ENCODE assay signal across 8 mouse cellular contexts in the genomic region with DNA sequence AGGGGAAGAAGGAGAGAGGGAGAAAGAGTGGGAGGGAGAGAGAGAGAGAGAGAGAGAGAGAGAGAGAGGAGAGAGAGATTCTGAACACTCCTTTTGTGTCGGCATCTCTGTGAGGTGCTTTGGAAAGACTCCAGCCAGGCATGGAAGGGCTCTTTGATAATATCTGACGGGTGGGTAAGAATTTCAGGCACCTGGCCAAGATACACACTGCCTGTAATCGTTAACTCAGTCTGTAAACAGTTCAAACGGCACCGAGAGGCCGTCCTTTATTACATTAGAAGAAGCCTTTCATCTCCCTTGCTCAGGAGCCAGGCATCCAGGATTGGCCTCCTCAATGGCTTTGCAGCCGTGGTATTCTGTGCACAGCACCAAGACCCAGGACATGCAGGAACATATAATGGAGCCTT. TPM values are rescaled to one million over a fixed set of nuclear protein-coding genes. Genes with fewer than 3 reads are reported as not detected.
DNase-seq lines count a peak whose midpoint lies in the region; ATAC-seq lines count a peak whose summit lies in the region.

No protein-coding gene starts in this region.

- no peaks in the 10 kb centered on the region for H3K27me3 ChIP-seq in intestine, embryonic 16.5 days (replicated peaks; ENCODE audit: control insufficient read depth, insufficient read depth, low read length)
- H3K27me3 ChIP-seq in liver, embryonic 15.5 days: no peaks in the 10 kb centered on the region
- no peaks in the 10 kb centered on the region for H3K27me3 ChIP-seq in stomach, embryonic 16.5 days (ENCODE audit: control insufficient read depth, insufficient read depth, low read length)

- no peaks in the 10 kb centered on the region for H3K9me3 ChIP-seq in intestine, embryonic 16.5 days (ENCODE audit: control insufficient read depth, low read length)
- H3K9me3 ChIP-seq in liver, embryonic 15.5 days (replicated peaks): no peaks in the 10 kb centered on the region
- no peaks in the 10 kb centered on the region for H3K9me3 ChIP-seq in stomach, embryonic 16.5 days (replicated peaks; ENCODE audit: control insufficient read depth, low read length)

- H3K36me3 ChIP-seq in intestine, embryonic 16.5 days (ENCODE audit: control insufficient read depth, insufficient read depth, low read length): no peaks in the 10 kb centered on the region
- no peaks in the 10 kb centered on the region for H3K36me3 ChIP-seq in liver, embryonic 15.5 days (replicated peaks)
- no peaks in the 10 kb centered on the region for H3K36me3 ChIP-seq in stomach, embryonic 16.5 days (ENCODE audit: control insufficient read depth, insufficient read depth, low read length)

- H3K27ac ChIP-seq in intestine, embryonic 16.5 days (ENCODE audit: low read length): peak overlapping the region; percentile 64
- H3K27ac ChIP-seq in liver, embryonic 15.5 days (replicated peaks): peak overlapping the region; percentile 46; the same call in 1 of the 2 replicates
- peak overlapping the region; percentile 93 for H3K27ac ChIP-seq in stomach, embryonic 16.5 days (ENCODE audit: low read length)

- peaks cover 30% of the 10 kb centered on the region for H3K4me1 ChIP-seq in intestine, embryonic 16.5 days (ENCODE audit: control insufficient read depth, insufficient read depth, low read length)
- peaks cover 65% of the 10 kb centered on the region for H3K4me1 ChIP-seq in liver, embryonic 15.5 days (replicated peaks)
- peaks cover 23% of the 10 kb centered on the region for H3K4me1 ChIP-seq in stomach, embryonic 16.5 days (ENCODE audit: control insufficient read depth, insufficient read depth, low read length)

- peak; percentile 88 for ATAC-seq in intestine, embryonic 16.5 days
- ATAC-seq in liver, embryonic 15.5 days (ENCODE audit: insufficient read depth): peak; percentile 64
- peak; percentile 87 for ATAC-seq in stomach, embryonic 16.5 days (ENCODE audit: insufficient read depth, low FRiP score)

- WGBS in intestine, embryonic 16.5 days: 5% methylated on average over 7 of the region's 7 CpGs
- 34% methylated on average over 7 of the region's 7 CpGs for WGBS in liver, embryonic 15.5 days (ENCODE audit: insufficient replicate concordance)
- WGBS in stomach, embryonic 16.5 days: 4% methylated on average over 7 of the region's 7 CpGs

- H3K4me2 ChIP-seq in intestine, embryonic 16.5 days (ENCODE audit: low read depth, low read length): peak overlapping the region; percentile 51
- H3K4me2 ChIP-seq in liver, embryonic 15.5 days: peak overlapping the region; percentile 55
- H3K4me2 ChIP-seq in stomach, embryonic 16.5 days (ENCODE audit: low read depth, low read length): peak overlapping the region; percentile 42

- peak; percentile 57 to 80 for DNase-seq in adrenal gland, adult (ENCODE audit: inconsistent age in 2 of 2, low spot score in 1 of 2)
- no peak for DNase-seq in adrenal gland, adult 18-20 months (ENCODE audit: low spot score in 2 of 2)
- DNase-seq in ovary, adult 18-20 months (ENCODE audit: low spot score): peak; percentile 34
- DNase-seq in ovary, postnatal 10 days (ENCODE audit: low spot score): no peak
- DNase-seq in c-Kit-positive CD71-positive TER-119-positive erythroid progenitor cells, embryonic 14.5 days (ENCODE audit: low spot score): no peak

- peak overlapping the region; percentile 6; the same call in 1 of the 2 replicates for H3K9ac ChIP-seq in intestine, embryonic 16.5 days (ENCODE audit: low read depth, low read length)
- no peak overlapping the region for H3K9ac ChIP-seq in liver, embryonic 15.5 days
- peak overlapping the region; percentile 33; the same call in 1 of the 2 replicates for H3K9ac ChIP-seq in stomach, embryonic 16.5 days (ENCODE audit: low read length)

- peak overlapping the region; percentile 11 for H3K4me3 ChIP-seq in intestine, embryonic 16.5 days (ENCODE audit: low read length)
- H3K4me3 ChIP-seq in liver, embryonic 15.5 days (replicated peaks): peak overlapping the region; percentile 29; the same call in 1 of the 2 replicates
- H3K4me3 ChIP-seq in stomach, embryonic 16.5 days (replicated peaks; ENCODE audit: low read length): peak overlapping the region; percentile 7; the same call in 1 of the 2 replicates

RNA-seq across cellular contexts. Expression of a gene that starts 26.9 kb away (rescaled TPM):
- 1 to 10 TPM; 4.7 to 5.1 TPM for total RNA-seq in adrenal gland, adult 18-20 months (2021)
- 11.2 and 12.4 TPM in 2 replicates for polyA plus RNA-seq in intestine, embryonic 16.5 days (2015; fragmentation: Nextera tagmentation; extraction: Ambion mirVana)
- polyA plus RNA-seq in liver, embryonic 15.5 days (2015; fragmentation: Nextera tagmentation; extraction: Ambion mirVana): 5.0 and 5.6 TPM in 2 replicates
- 14.7 and 16.9 TPM in 2 replicates for polyA plus RNA-seq in stomach, embryonic 16.5 days (2015; fragmentation: Nextera tagmentation; extraction: Ambion mirVana)

RNA-seq across cellular contexts. Expression of a gene that starts 47.9 kb away (rescaled TPM):
- 10 to 100 TPM; 65.5 to 72.4 TPM for total RNA-seq in adrenal gland, adult 18-20 months (2021)
- polyA plus RNA-seq in intestine, embryonic 16.5 days (2015; fragmentation: Nextera tagmentation; extraction: Ambion mirVana): 108 and 111 TPM in 2 replicates
- polyA plus RNA-seq in liver, embryonic 15.5 days (2015; fragmentation: Nextera tagmentation; extraction: Ambion mirVana): 177 and 195 TPM in 2 replicates
- polyA plus RNA-seq in stomach, embryonic 16.5 days (2015; fragmentation: Nextera tagmentation; extraction: Ambion mirVana): 116 and 119 TPM in 2 replicates

Comparison
In these comparisons a context has a peak if more than half of its experiments do, and no peak if none do; other contexts are left out.
1. DNase-seq: peak in adrenal gland, adult (2 of 2) and ovary, adult 18-20 months (single experiment); none in adrenal gland, adult 18-20 months (0 of 2), ovary, postnatal 10 days (single experiment) and c-Kit-positive CD71-positive TER-119-positive erythroid progenitor cells, embryonic 14.5 days (single experiment).
2. Peak in every context shown above with its lines, with median percentiles within 50 percentile points of each other: ATAC-seq, H3K27ac ChIP-seq, H3K4me2 ChIP-seq and H3K4me3 ChIP-seq.